Mouse (Mus musculus): ENCODE results near the gene Kctd3. TPM values are rescaled to one million over a fixed set of nuclear protein-coding genes. Genes with fewer than 3 reads are reported as not detected.

The Kctd3 gene
- polyA plus RNA-seq, 1 experiment from 2014 or later, result 26.9 TPM

- H3K4me3 ChIP-seq (ENCODE audit: low read length), result peak overlapping the region; percentile 10; the same call in 1 of the 2 replicates
- no peaks in the 10 kb centered on the region for H3K27me3 ChIP-seq (ENCODE audit: insufficient read depth, low read length)
- WGBS, result 5% methylated on average over 4 of the region's 4 CpGs
- no peaks in the 10 kb centered on the region for H3K9me3 ChIP-seq (ENCODE audit: low read length)
- no peaks in the 10 kb centered on the region for H3K36me3 ChIP-seq (ENCODE audit: insufficient read depth, low read length)
- ATAC-seq (ENCODE audit: low FRiP score, low TSS enrichment), result peak; percentile 49; the same call in 1 of the 2 replicates
- peak overlapping the region; percentile 52 for H3K4me2 ChIP-seq (replicated peaks; ENCODE audit: low read depth, low read length)
- peaks cover 17% of the 10 kb centered on the region; the same call in 1 of the 2 replicates for H3K4me1 ChIP-seq (ENCODE audit: insufficient read depth, low read length)
- no peak overlapping the region for H3K9ac ChIP-seq (replicated peaks; ENCODE audit: low read length)
- H3K27ac ChIP-seq (ENCODE audit: low read length), result no peak overlapping the region
These were observed 5.9 kb upstream of the Kctd3 start for GRCm38 (mm10) chr1:189013587-189013921.

GRCm38 (mm10) chr1:189012846-189013586 is 5.4 kb upstream of the Kctd3 start:
- Histone ChIP-seq H3K4me1 (ENCODE audit: insufficient read depth, low read length) (peaks cover 17% of the 10 kb centered on the region; the same call in 1 of the 2 replicates), H3K9ac (replicated peaks; ENCODE audit: low read length) (0 out of 2 replicates have a peak overlapping the region, but pooled peaks have one; percentile 36), H3K27ac (ENCODE audit: low read length) (no peak overlapping the region), H3K4me2 (replicated peaks; ENCODE audit: low read depth, low read length) (peak overlapping the region; percentile 52), H3K9me3 (ENCODE audit: low read length) (no peaks in the 10 kb centered on the region), H3K27me3 (ENCODE audit: insufficient read depth, low read length) (no peaks in the 10 kb centered on the region), H3K36me3 (ENCODE audit: insufficient read depth, low read length) (no peaks in the 10 kb centered on the region), H3K4me3 (ENCODE audit: low read length) (peak overlapping the region; percentile 10)
- peak; percentile 55; the same call in 1 of the 2 replicates for ATAC-seq (ENCODE audit: low FRiP score, low TSS enrichment)
- 3% methylated on average over 16 of the region's 16 CpGs for WGBS

GRCm38 (mm10) chr1:189010671-189011070 is 3.0 kb upstream of the Kctd3 start:
- H3K36me3 ChIP-seq (ENCODE audit: insufficient read depth, low read length), result no peaks in the 10 kb centered on the region
- H3K4me1 ChIP-seq (ENCODE audit: insufficient read depth, low read length), result peaks cover 31% of the 10 kb centered on the region
- H3K9ac ChIP-seq (replicated peaks; ENCODE audit: low read length), result no peak overlapping the region
- no peak overlapping the region for H3K27ac ChIP-seq (ENCODE audit: low read length)
- no peak for ATAC-seq (ENCODE audit: low FRiP score, low TSS enrichment)
- H3K4me2 ChIP-seq (replicated peaks; ENCODE audit: low read depth, low read length), result no peak overlapping the region
- H3K4me3 ChIP-seq (ENCODE audit: low read length), result no peak overlapping the region
- WGBS, result 80% methylated on average over 4 of the region's 4 CpGs
- no peaks in the 10 kb centered on the region for H3K9me3 ChIP-seq (ENCODE audit: low read length)
- no peaks in the 10 kb centered on the region for H3K27me3 ChIP-seq (ENCODE audit: insufficient read depth, low read length)

- H3K9ac ChIP-seq (replicated peaks; ENCODE audit: low read length), result no peak overlapping the region
- 45% methylated on average over 7 of the region's 7 CpGs for whole genome bisulfite sequencing
- H3K36me3 ChIP-seq (ENCODE audit: insufficient read depth, low read length), result no peaks in the 10 kb centered on the region
- ATAC-seq (ENCODE audit: low FRiP score, low TSS enrichment), result peak; percentile 66
- no peaks in the 10 kb centered on the region for H3K27me3 ChIP-seq (ENCODE audit: insufficient read depth, low read length)
- peaks cover 19% of the 10 kb centered on the region for H3K4me1 ChIP-seq (ENCODE audit: insufficient read depth, low read length)
- no peak overlapping the region for H3K27ac ChIP-seq (ENCODE audit: low read length)
- no peaks in the 10 kb centered on the region for H3K9me3 ChIP-seq (ENCODE audit: low read length)
- peak overlapping the region; percentile 43 for H3K4me2 ChIP-seq (replicated peaks; ENCODE audit: low read depth, low read length)
- peak overlapping the region; percentile 99 for H3K4me3 ChIP-seq (ENCODE audit: low read length)
These were observed 311 bp upstream of the Kctd3 start for GRCm38 (mm10) chr1:189007980-189008324.

- Histone ChIP-seq H3K4me2 (replicated peaks; ENCODE audit: low read depth, low read length) (peak overlapping the region; percentile 76), H3K4me3 (ENCODE audit: low read length) (peak overlapping the region; percentile 99), H3K36me3 (ENCODE audit: insufficient read depth, low read length) (0 out of 2 replicates have a peak, but pooled peaks cover 3% of the 10 kb centered on the region), H3K4me1 (ENCODE audit: insufficient read depth, low read length) (peaks cover 14% of the 10 kb centered on the region), H3K9me3 (ENCODE audit: low read length) (no peaks in the 10 kb centered on the region), H3K9ac (replicated peaks; ENCODE audit: low read length) (peak overlapping the region; percentile 95), H3K27ac (ENCODE audit: low read length) (no peak overlapping the region), H3K27me3 (ENCODE audit: insufficient read depth, low read length) (no peaks in the 10 kb centered on the region)
- ATAC-seq (ENCODE audit: low FRiP score, low TSS enrichment), result 0 out of 2 replicates have a peak, but pooled peaks have one; percentile 5
- under 1% methylated on average over 7 of the region's 7 CpGs for WGBS
These were observed 815 bp downstream of the Kctd3 start for GRCm38 (mm10) chr1:189006826-189007225.

GRCm38 (mm10) chr1:189006267-189006666 is 1.4 kb downstream of the Kctd3 start:
- 50% methylated on average over 5 of the region's 5 CpGs for WGBS
- ATAC-seq (ENCODE audit: low FRiP score, low TSS enrichment), result no peak
- H3K9me3 ChIP-seq (ENCODE audit: low read length), result no peaks in the 10 kb centered on the region

GRCm38 (mm10) chr1:189004774-189005173 is 2.9 kb downstream of the Kctd3 start:
- Histone ChIP-seq H3K9me3 (ENCODE audit: low read length) (no peaks in the 10 kb centered on the region), H3K4me1 (ENCODE audit: insufficient read depth, low read length) (peaks cover 14% of the 10 kb centered on the region), H3K36me3 (ENCODE audit: insufficient read depth, low read length) (peaks cover 8% of the 10 kb centered on the region; the same call in 1 of the 2 replicates), H3K9ac (replicated peaks; ENCODE audit: low read length) (no peak overlapping the region), H3K27ac (ENCODE audit: low read length) (no peak overlapping the region), H3K4me3 (ENCODE audit: low read length) (no peak overlapping the region), H3K27me3 (ENCODE audit: insufficient read depth, low read length) (no peaks in the 10 kb centered on the region), H3K4me2 (replicated peaks; ENCODE audit: low read depth, low read length) (no peak overlapping the region)
- ATAC-seq (ENCODE audit: low FRiP score, low TSS enrichment), result no peak
- WGBS, result 100% methylated on average over 1 of the region's 1 CpGs

More at GRCm38 (mm10) chr1:189006267-189006666, 1.4 kb downstream of the Kctd3 start:
- H3K4me3 ChIP-seq (ENCODE audit: low read length), result peak overlapping the region; percentile 99
- H3K36me3 ChIP-seq (ENCODE audit: insufficient read depth, low read length), result 0 out of 2 replicates have a peak, but pooled peaks cover 3% of the 10 kb centered on the region
- peak overlapping the region; percentile 76 for H3K4me2 ChIP-seq (replicated peaks; ENCODE audit: low read depth, low read length)
- H3K9ac ChIP-seq (replicated peaks; ENCODE audit: low read length), result no peak overlapping the region
- H3K27me3 ChIP-seq (ENCODE audit: insufficient read depth, low read length), result no peaks in the 10 kb centered on the region
- H3K27ac ChIP-seq (ENCODE audit: low read length), result no peak overlapping the region
- peaks cover 14% of the 10 kb centered on the region for H3K4me1 ChIP-seq (ENCODE audit: insufficient read depth, low read length)

GRCm38 (mm10) chr1:189001815-189002214 is 5.8 kb downstream of the Kctd3 start:
- Histone ChIP-seq H3K9ac (replicated peaks; ENCODE audit: low read length) (no peak overlapping the region), H3K4me1 (ENCODE audit: insufficient read depth, low read length) (peaks cover 11% of the 10 kb centered on the region), H3K36me3 (ENCODE audit: insufficient read depth, low read length) (peaks cover 28% of the 10 kb centered on the region), H3K9me3 (ENCODE audit: low read length) (no peaks in the 10 kb centered on the region), H3K4me3 (ENCODE audit: low read length) (no peak overlapping the region), H3K27me3 (ENCODE audit: insufficient read depth, low read length) (no peaks in the 10 kb centered on the region), H3K27ac (ENCODE audit: low read length) (no peak overlapping the region), H3K4me2 (replicated peaks; ENCODE audit: low read depth, low read length) (no peak overlapping the region)
- WGBS, result 93% methylated on average over 12 of the region's 12 CpGs
- ATAC-seq (ENCODE audit: low FRiP score, low TSS enrichment), result no peak

GRCm38 (mm10) chr1:188999981-189000380 is 7.7 kb downstream of the Kctd3 start:
- H3K36me3 ChIP-seq (ENCODE audit: insufficient read depth, low read length), result peaks cover 46% of the 10 kb centered on the region
- H3K4me2 ChIP-seq (replicated peaks; ENCODE audit: low read depth, low read length), result no peak overlapping the region
- H3K4me3 ChIP-seq (ENCODE audit: low read length), result no peak overlapping the region
- WGBS, result 68% methylated on average over 10 of the region's 10 CpGs
- no peaks in the 10 kb centered on the region for H3K4me1 ChIP-seq (ENCODE audit: insufficient read depth, low read length)
- ATAC-seq (ENCODE audit: low FRiP score, low TSS enrichment), result no peak
- no peaks in the 10 kb centered on the region for H3K9me3 ChIP-seq (ENCODE audit: low read length)
- H3K27me3 ChIP-seq (ENCODE audit: insufficient read depth, low read length), result no peaks in the 10 kb centered on the region
- H3K27ac ChIP-seq (ENCODE audit: low read length), result no peak overlapping the region
- H3K9ac ChIP-seq (replicated peaks; ENCODE audit: low read length), result no peak overlapping the region

GRCm38 (mm10) chr1:188997921-188998320 is 9.7 kb downstream of the Kctd3 start:
- Histone ChIP-seq H3K9me3 (ENCODE audit: low read length) (no peaks in the 10 kb centered on the region), H3K9ac (replicated peaks; ENCODE audit: low read length) (no peak overlapping the region), H3K4me3 (ENCODE audit: low read length) (no peak overlapping the region), H3K27ac (ENCODE audit: low read length) (no peak overlapping the region), H3K4me2 (replicated peaks; ENCODE audit: low read depth, low read length) (no peak overlapping the region), H3K27me3 (ENCODE audit: insufficient read depth, low read length) (no peaks in the 10 kb centered on the region), H3K36me3 (ENCODE audit: insufficient read depth, low read length) (peaks cover 52% of the 10 kb centered on the region), H3K4me1 (ENCODE audit: insufficient read depth, low read length) (no peaks in the 10 kb centered on the region)
- no peak for ATAC-seq (ENCODE audit: low FRiP score, low TSS enrichment)
- 96% methylated on average over 3 of the region's 3 CpGs for WGBS

All from kidney, embryonic 16.5 days (tissue).